Mouse (Mus musculus) lung, embryonic 16.5 days (tissue): ENCODE data around the gene Prkag1. TPM values are rescaled to one million over a fixed set of nuclear protein-coding genes. Genes with fewer than 3 reads are reported as not detected.

Experiments
- ATAC-seq: fragments of 200-750 bp; cut with Nextera tagmentation; 2 replicates; pipeline ENCODE4 v1.8.0; 2017; ENCODE audit warnings: low read depth, mild to moderate bottlenecking, moderate library complexity
- H3K27ac ChIP-seq: fragments of 300-500 bp; sonication (generic); 2 replicates; pipeline ENCODE4 v1.5.1; 2014; ENCODE audit warnings: mild to moderate bottlenecking, control low read depth, low read length
- H3K27me3 ChIP-seq: fragments of 300-500 bp; sonication (generic); 2 replicates; pipeline ENCODE4 v1.6.1; 2014; ENCODE audit warnings: low read depth, low read length, mixed read lengths; ENCODE audit not compliant: control insufficient read depth, insufficient read depth
- H3K36me3 ChIP-seq: fragments of 300-500 bp; sonication (generic); 2 replicates; pipeline ENCODE4 v1.6.1; 2014; ENCODE audit warnings: low read length; ENCODE audit not compliant: control insufficient read depth, insufficient read depth
- H3K4me1 ChIP-seq: fragments of 300-500 bp; sonication (generic); replicated peaks from 2 replicates; pipeline ENCODE4 v1.6.1; 2014; ENCODE audit warnings: low read length, mixed read lengths; ENCODE audit not compliant: control insufficient read depth, insufficient read depth
- H3K4me2 ChIP-seq: fragments of 300-500 bp; sonication (generic); 2 replicates; pipeline ENCODE4 v1.6.1; 2014; ENCODE audit warnings: low read depth, low read length, control low read depth
- H3K4me3 ChIP-seq: fragments of 300-500 bp; sonication (generic); 2 replicates; pipeline ENCODE4 v1.5.1; 2014; ENCODE audit warnings: mild to moderate bottlenecking, low read length, control low read depth
- H3K9ac ChIP-seq: fragments of 300-500 bp; sonication (generic); 2 replicates; pipeline ENCODE4 v1.6.1; 2014; ENCODE audit warnings: low read length, control low read depth
- H3K9me3 ChIP-seq: fragments of 300-500 bp; sonication (generic); 2 replicates; pipeline ENCODE4 v1.6.1; 2016; ENCODE audit warnings: low read length; ENCODE audit not compliant: control insufficient read depth
- WGBS: fragments of 180-500 bp; shearing (Covaris S2); extraction: QIAGEN DNeasy Blood & Tissue Kit; methylation state at CpG from one replicate; pipeline ENCODE4 v1.1.7; 2014; 5-methylcytosine and 5-hydroxymethylcytosine counted together
- polyA plus RNA-seq: library from polyadenylated mRNA; unstranded; fragments of >200 nt; fragmentation: Nextera tagmentation; extraction: Ambion mirVana; gene quantifications from 2 replicates; pipeline ENCODE4 v1.2.1, GENCODE M21; 2015

Gene Prkag1
- polyA plus RNA-seq, 1 experiment from 2014 or later, result 106 TPM

GRCm38 (mm10) chr15:98867321-98867720 is 36.0 kb upstream of the Prkag1 start:
- Histone ChIP-seq H3K27ac (peak overlapping the region; percentile 38), H3K27me3 (no peaks in the 10 kb centered on the region), H3K36me3 (peaks cover 43% of the 10 kb centered on the region), H3K9ac (no peak overlapping the region), H3K4me1 (peaks cover 31% of the 10 kb centered on the region), H3K9me3 (no peaks in the 10 kb centered on the region), H3K4me3 (peak overlapping the region; percentile 71; the same call in 1 of the 2 replicates), H3K4me2 (peak overlapping the region; percentile 93)
- WGBS, result 32% methylated on average over 6 of the region's 6 CpGs
- ATAC-seq, result 0 out of 2 replicates have a peak, but pooled peaks have one; percentile 27

- no peak for ATAC-seq
- Histone ChIP-seq H3K4me3 (no peak overlapping the region), H3K36me3 (peaks cover 52% of the 10 kb centered on the region)
Observed at GRCm38 (mm10) chr15:98866501-98866900, 35.2 kb upstream of the Prkag1 start.

GRCm38 (mm10) chr15:98865771-98866170 is 34.5 kb upstream of the Prkag1 start:
- Histone ChIP-seq H3K27ac (no peak overlapping the region), H3K36me3 (peaks cover 59% of the 10 kb centered on the region), H3K9me3 (no peaks in the 10 kb centered on the region), H3K4me3 (no peak overlapping the region), H3K27me3 (no peaks in the 10 kb centered on the region), H3K9ac (no peak overlapping the region), H3K4me1 (peaks cover 31% of the 10 kb centered on the region), H3K4me2 (no peak overlapping the region)
- ATAC-seq, result no peak
- WGBS, result 95% methylated on average over 8 of the region's 8 CpGs

More at GRCm38 (mm10) chr15:98866501-98866900, 35.2 kb upstream of the Prkag1 start:
- no peaks in the 10 kb centered on the region for H3K9me3 ChIP-seq
- no peaks in the 10 kb centered on the region for H3K27me3 ChIP-seq
- WGBS, result 82% methylated on average over 5 of the region's 5 CpGs
- H3K9ac ChIP-seq, result 0 out of 2 replicates have a peak overlapping the region, but pooled peaks have one; percentile 24
- no peak overlapping the region for H3K27ac ChIP-seq
- peaks cover 31% of the 10 kb centered on the region for H3K4me1 ChIP-seq
- no peak overlapping the region for H3K4me2 ChIP-seq

GRCm38 (mm10) chr15:98864951-98865350 is 33.6 kb upstream of the Prkag1 start:
- H3K4me1 ChIP-seq, result peaks cover 30% of the 10 kb centered on the region
- no peak overlapping the region for H3K27ac ChIP-seq
- no peak overlapping the region for H3K4me3 ChIP-seq
- WGBS, result 89% methylated on average over 6 of the region's 6 CpGs
- H3K36me3 ChIP-seq, result peaks cover 67% of the 10 kb centered on the region
- no peaks in the 10 kb centered on the region for H3K9me3 ChIP-seq
- no peak for ATAC-seq
- no peak overlapping the region for H3K4me2 ChIP-seq
- H3K9ac ChIP-seq, result no peak overlapping the region
- H3K27me3 ChIP-seq, result no peaks in the 10 kb centered on the region

GRCm38 (mm10) chr15:98863451-98863958 is 32.2 kb upstream of the Prkag1 start:
- no peak overlapping the region for H3K27ac ChIP-seq
- H3K4me1 ChIP-seq, result peaks cover 16% of the 10 kb centered on the region

GRCm38 (mm10) chr15:98861701-98862410 is 30.5 kb upstream of the Prkag1 start:
- Histone ChIP-seq H3K27me3 (no peaks in the 10 kb centered on the region), H3K4me3 (no peak overlapping the region), H3K4me2 (no peak overlapping the region), H3K36me3 (peaks cover 94% of the 10 kb centered on the region), H3K9me3 (no peaks in the 10 kb centered on the region), H3K4me1 (peaks cover under 1% of the 10 kb centered on the region; the same call in 1 of the 2 replicates), H3K27ac (no peak overlapping the region), H3K9ac (no peak overlapping the region)
- WGBS, result 81% methylated on average over 21 of the region's 21 CpGs
- ATAC-seq, result no peak

More at GRCm38 (mm10) chr15:98863451-98863958, 32.2 kb upstream of the Prkag1 start:
- WGBS, result 84% methylated on average over 12 of the region's 12 CpGs
- no peaks in the 10 kb centered on the region for H3K9me3 ChIP-seq
- peaks cover 79% of the 10 kb centered on the region for H3K36me3 ChIP-seq
- no peak overlapping the region for H3K4me3 ChIP-seq
- no peak for ATAC-seq
- no peak overlapping the region for H3K4me2 ChIP-seq
- H3K9ac ChIP-seq, result no peak overlapping the region
- no peaks in the 10 kb centered on the region for H3K27me3 ChIP-seq

GRCm38 (mm10) chr15:98860921-98861320 is 29.6 kb upstream of the Prkag1 start:
- ATAC-seq, result no peak
- no peaks in the 10 kb centered on the region for H3K27me3 ChIP-seq
- 88% methylated on average over 18 of the region's 18 CpGs for WGBS

GRCm38 (mm10) chr15:98859319-98860043 is 28.2 kb upstream of the Prkag1 start:
- no peaks in the 10 kb centered on the region for H3K9me3 ChIP-seq
- no peak for ATAC-seq
- H3K9ac ChIP-seq, result no peak overlapping the region
- no peak overlapping the region for H3K4me3 ChIP-seq
- no peaks in the 10 kb centered on the region for H3K27me3 ChIP-seq
- WGBS, result 77% methylated on average over 9 of the region's 9 CpGs
- no peak overlapping the region for H3K27ac ChIP-seq
- no peaks in the 10 kb centered on the region for H3K4me1 ChIP-seq
- H3K4me2 ChIP-seq, result no peak overlapping the region
- H3K36me3 ChIP-seq, result peaks cover 90% of the 10 kb centered on the region

More at GRCm38 (mm10) chr15:98860921-98861320, 29.6 kb upstream of the Prkag1 start:
- Histone ChIP-seq H3K36me3 (peaks cover 93% of the 10 kb centered on the region), H3K9me3 (no peaks in the 10 kb centered on the region), H3K27ac (no peak overlapping the region), H3K4me2 (no peak overlapping the region), H3K4me3 (no peak overlapping the region), H3K4me1 (no peaks in the 10 kb centered on the region), H3K9ac (no peak overlapping the region)

- Histone ChIP-seq H3K4me2 (no peak overlapping the region), H3K9me3 (no peaks in the 10 kb centered on the region), H3K4me3 (no peak overlapping the region), H3K27me3 (no peaks in the 10 kb centered on the region), H3K9ac (no peak overlapping the region), H3K4me1 (no peaks in the 10 kb centered on the region), H3K27ac (no peak overlapping the region), H3K36me3 (peaks cover 88% of the 10 kb centered on the region)
- 86% methylated on average over 16 of the region's 16 CpGs for WGBS
- ATAC-seq, result no peak
Observed at GRCm38 (mm10) chr15:98854214-98854613, 22.9 kb upstream of the Prkag1 start.
